Mouse (Mus musculus) frontal cortex, postnatal 36 days (tissue): Measurements from ENCODE around the gene Fbxl18.
A peak's percentile ranks its signal among the peaks of the same experiment; 100 is the strongest.

ENCODE experiments used
- DNase-seq, 2 experiments: peaks; one replicate each; pipeline ENCODE4 v3.0.0; 2022; ENCODE audit warnings: low spot score in 2 of 2

The Fbxl18 gene

GRCm38 (mm10) chr5:142823096-142824062 lies 71.8 kb downstream of the Fbxl18 start:
- peak; percentile 66 to 76 for DNase-seq

- peak; percentile 47 to 53 for DNase-seq
Observed at GRCm38 (mm10) chr5:142822286-142823095, 72.7 kb downstream of the Fbxl18 start.

GRCm38 (mm10) chr5:142821974-142822285 lies 73.3 kb downstream of the Fbxl18 start:
- peak in 1 of 2 experiments; percentile 37 for DNase-seq

GRCm38 (mm10) chr5:142821266-142821973 lies 73.8 kb downstream of the Fbxl18 start:
- DNase-seq = peak; percentile 74 to 75

GRCm38 (mm10) chr5:142820276-142821265 lies 74.7 kb downstream of the Fbxl18 start:
- DNase-seq = peak; percentile 52 to 74

GRCm38 (mm10) chr5:142819385-142820275 lies 75.6 kb downstream of the Fbxl18 start:
- DNase-seq = peak; percentile 79 to 87

GRCm38 (mm10) chr5:142818435-142819360 lies 76.5 kb downstream of the Fbxl18 start:
- DNase-seq = peak; percentile 56 to 57

- DNase-seq = peak; percentile 99
Observed at GRCm38 (mm10) chr5:142817524-142818434, 77.4 kb downstream of the Fbxl18 start, which contains the start of gene Tnrc18. Gene Tnrc18, minus strand, starts transcription at chr5:142817662.
